Mouse (Mus musculus) hindbrain, postnatal 0 days (tissue): ENCODE measurements around the gene Tdrd6. TPM values are rescaled to one million over a fixed set of nuclear protein-coding genes. Genes with fewer than 3 reads are reported as not detected.

Source experiments
- ATAC-seq: fragments of 200-750 bp; cut with Nextera tagmentation; 2 replicates; pipeline ENCODE4 v1.8.0; 2017; ENCODE audit warnings: mild to moderate bottlenecking, moderate TSS enrichment, moderate library complexity
- DNase-seq: peaks from one replicate; pipeline ENCODE4 v3.0.0-alpha.2; 2015; ENCODE audit warnings: low spot score
- H3K27ac ChIP-seq: fragments of 300-500 bp; sonication (generic); 2 replicates; pipeline ENCODE4 v1.5.1; 2014; ENCODE audit warnings: mild to moderate bottlenecking
- H3K27me3 ChIP-seq: fragments of 300-500 bp; sonication (generic); 2 replicates; pipeline ENCODE4 v1.6.1; 2014; ENCODE audit warnings: low read length, mixed read lengths; ENCODE audit not compliant: insufficient read depth
- H3K36me3 ChIP-seq: fragments of 300-500 bp; sonication (generic); 2 replicates; pipeline ENCODE4 v1.6.1; 2014; ENCODE audit warnings: low read length, mixed read lengths; ENCODE audit not compliant: insufficient read depth
- H3K4me1 ChIP-seq: fragments of 300-500 bp; sonication (generic); 2 replicates; pipeline ENCODE4 v1.6.1; 2014; ENCODE audit warnings: antibody characterized with exemption, low read length, mixed read lengths; ENCODE audit not compliant: insufficient read depth
- H3K4me2 ChIP-seq: fragments of 300-500 bp; sonication (generic); 2 replicates; pipeline ENCODE4 v1.6.1; 2014; ENCODE audit warnings: low read depth, mild to moderate bottlenecking, low read length, moderate library complexity, mixed read lengths
- H3K4me3 ChIP-seq: fragments of 300-500 bp; sonication (generic); 2 replicates; pipeline ENCODE4 v1.5.1; 2014; ENCODE audit warnings: low read length
- H3K9ac ChIP-seq: fragments of 300-500 bp; sonication (generic); replicated peaks from 2 replicates; pipeline ENCODE4 v1.6.1; 2014; ENCODE audit warnings: mild to moderate bottlenecking, low read length, moderate library complexity, mixed read lengths
- H3K9me3 ChIP-seq: fragments of 300-500 bp; sonication (generic); 2 replicates; pipeline ENCODE4 v1.6.1; 2016; ENCODE audit warnings: low read length, mixed read lengths
- CTCF ChIP-seq: IDR thresholded peaks from 2 replicates; pipeline ENCODE4 v1.5.1; 2016; ENCODE audit warnings: antibody characterized with exemption, control low read depth, low read depth
- WGBS: fragments of 180-500 bp; shearing (Covaris S2); extraction: QIAGEN DNeasy Blood & Tissue Kit; methylation state at CpG from one replicate; pipeline ENCODE4 v1.1.7; 2014; 5-methylcytosine and 5-hydroxymethylcytosine counted together
- polyA plus RNA-seq: library from polyadenylated mRNA; unstranded; fragments of >200 nt; fragmentation: Nextera tagmentation; extraction: Ambion mirVana; gene quantifications from 2 replicates; pipeline ENCODE4 v1.2.1, GENCODE M21; 2015
- total RNA-seq: library from RNA; depleted of rRNA; stranded (reverse); fragments of >200 nt; gene quantifications from 2 replicates; pipeline ENCODE4 v1.2.3, GENCODE M21; 2014

Tdrd6 gene
- total and polyA plus RNA-seq, 2 experiments from 2014 or later, result 0.79 to 1.6 TPM

GRCm38 (mm10) chr17:43622076-43622475 lies 8.0 kb downstream of the Tdrd6 start:
- Histone ChIP-seq H3K27ac (no peak overlapping the region), H3K9ac (no peak overlapping the region), H3K4me3 (no peak overlapping the region), H3K9me3 (no peaks in the 10 kb centered on the region), H3K4me1 (no peaks in the 10 kb centered on the region), H3K36me3 (no peaks in the 10 kb centered on the region), H3K27me3 (no peaks in the 10 kb centered on the region), H3K4me2 (no peak overlapping the region)
- DNase-seq (no peak), ATAC-seq (no peak)
- WGBS, result 88% methylated on average over 10 of the region's 10 CpGs
- TF ChIP-seq CTCF, result no peak

- WGBS, result 91% methylated on average over 9 of the region's 9 CpGs
- Histone ChIP-seq H3K9ac (no peak overlapping the region), H3K4me2 (no peak overlapping the region), H3K4me3 (no peak overlapping the region), H3K36me3 (no peaks in the 10 kb centered on the region), H3K4me1 (no peaks in the 10 kb centered on the region), H3K9me3 (no peaks in the 10 kb centered on the region), H3K27ac (no peak overlapping the region), H3K27me3 (no peaks in the 10 kb centered on the region)
- no peak for ATAC-seq
- no peak for DNase-seq
- no peak for TF ChIP-seq CTCF
Observed at GRCm38 (mm10) chr17:43619156-43619555, 10.9 kb downstream of the Tdrd6 start.

- no peaks in the 10 kb centered on the region for H3K4me1 ChIP-seq
- TF ChIP-seq CTCF, result no peak
- no peak overlapping the region for H3K9ac ChIP-seq
- no peaks in the 10 kb centered on the region for H3K27me3 ChIP-seq
- no peak overlapping the region for H3K4me3 ChIP-seq
- H3K27ac ChIP-seq, result no peak overlapping the region
- H3K9me3 ChIP-seq, result no peaks in the 10 kb centered on the region
- H3K36me3 ChIP-seq, result no peaks in the 10 kb centered on the region
- 81% methylated on average over 3 of the region's 3 CpGs for WGBS
- no peak for ATAC-seq
- DNase-seq, result no peak
- no peak overlapping the region for H3K4me2 ChIP-seq
Observed at GRCm38 (mm10) chr17:43612221-43612620, 17.9 kb downstream of the Tdrd6 start.

GRCm38 (mm10) chr17:43611586-43611985 lies 18.5 kb downstream of the Tdrd6 start:
- Histone ChIP-seq H3K27ac (no peak overlapping the region), H3K9me3 (no peaks in the 10 kb centered on the region), H3K27me3 (no peaks in the 10 kb centered on the region), H3K4me2 (no peak overlapping the region), H3K36me3 (no peaks in the 10 kb centered on the region), H3K9ac (no peak overlapping the region), H3K4me3 (no peak overlapping the region), H3K4me1 (no peaks in the 10 kb centered on the region)
- TF ChIP-seq CTCF, result peak; percentile 91
- DNase-seq, result peak; percentile 91
- peak; percentile 66 for ATAC-seq
- WGBS, result 14% methylated on average over 7 of the region's 7 CpGs

- no peak overlapping the region for H3K4me2 ChIP-seq
- H3K9me3 ChIP-seq, result no peaks in the 10 kb centered on the region
- H3K27me3 ChIP-seq, result no peaks in the 10 kb centered on the region
- ATAC-seq, result peak; percentile 53; the same call in 1 of the 2 replicates
- no peaks in the 10 kb centered on the region for H3K4me1 ChIP-seq
- H3K27ac ChIP-seq, result no peak overlapping the region
- no peak overlapping the region for H3K4me3 ChIP-seq
- H3K36me3 ChIP-seq, result no peaks in the 10 kb centered on the region
- no peak overlapping the region for H3K9ac ChIP-seq
- DNase-seq, result peak; percentile 73
- peak; percentile 92 for TF ChIP-seq CTCF
- 15% methylated on average over 3 of the region's 3 CpGs for WGBS
Observed at GRCm38 (mm10) chr17:43606704-43607103, 23.4 kb downstream of the Tdrd6 start.

- H3K27me3 ChIP-seq, result no peaks in the 10 kb centered on the region
- H3K4me1 ChIP-seq, result no peaks in the 10 kb centered on the region
- no peak overlapping the region for H3K4me3 ChIP-seq
- H3K4me2 ChIP-seq, result no peak overlapping the region
- WGBS, result 71% methylated on average over 4 of the region's 4 CpGs
- ATAC-seq, result no peak
- DNase-seq, result no peak
- no peak for TF ChIP-seq CTCF
- H3K36me3 ChIP-seq, result no peaks in the 10 kb centered on the region
- H3K27ac ChIP-seq, result no peak overlapping the region
- no peak overlapping the region for H3K9ac ChIP-seq
- H3K9me3 ChIP-seq, result no peaks in the 10 kb centered on the region
Observed at GRCm38 (mm10) chr17:43598706-43599105, 31.4 kb downstream of the Tdrd6 start.

GRCm38 (mm10) chr17:43597742-43598141 lies 32.4 kb downstream of the Tdrd6 start:
- H3K9ac ChIP-seq, result no peak overlapping the region
- 98% methylated on average over 2 of the region's 2 CpGs for WGBS
- ATAC-seq (no peak), DNase-seq (no peak)
- no peak overlapping the region for H3K27ac ChIP-seq
- H3K4me2 ChIP-seq, result no peak overlapping the region
- no peaks in the 10 kb centered on the region for H3K27me3 ChIP-seq
- TF ChIP-seq CTCF, result peak; percentile 15; the same call in 1 of the 2 replicates
- no peaks in the 10 kb centered on the region for H3K36me3 ChIP-seq
- H3K4me1 ChIP-seq, result no peaks in the 10 kb centered on the region
- no peak overlapping the region for H3K4me3 ChIP-seq
- H3K9me3 ChIP-seq, result no peaks in the 10 kb centered on the region
